Mouse (Mus musculus): Measurements from ENCODE around the gene Gm8297. TPM values are rescaled to one million over a fixed set of nuclear protein-coding genes. Genes with fewer than 3 reads are reported as not detected.
"Not testable (repeated sequence)": the region's sequence is repeated elsewhere in the genome, so short reads cannot be mapped to it uniquely, and the experiment has no call there.

Gm8297 gene
- polyA plus RNA-seq (2015; fragmentation: Nextera tagmentation; extraction: Ambion mirVana) = not detected in 2 replicates

DNA sequence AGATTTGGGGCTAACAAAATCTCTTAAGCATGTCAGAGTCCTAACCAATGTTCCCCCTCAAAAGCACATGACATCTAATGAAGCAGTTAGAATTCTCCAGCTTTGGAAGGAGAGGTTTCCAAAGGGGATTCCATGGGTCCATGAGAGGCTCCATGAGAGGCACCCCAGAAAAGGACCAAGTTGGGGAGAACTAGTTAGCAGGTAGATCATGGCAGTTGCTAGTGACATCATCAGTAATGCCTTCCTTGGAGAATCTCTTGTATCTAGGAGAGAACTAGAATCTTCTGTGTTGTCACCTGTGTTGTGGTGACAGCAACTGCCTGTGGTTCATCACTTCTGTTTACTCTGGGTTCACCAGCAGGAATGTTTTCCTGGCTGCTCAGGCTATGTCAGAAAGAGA, at the start of gene Gm8297:
Gm8297 (plus strand) TSS at position 301 of the 400 bp plus-strand sequence.
- H3K4me3 ChIP-seq (ENCODE audit: low read length); H3K27me3 ChIP-seq (ENCODE audit: insufficient read depth, low read length); H3K4me2 ChIP-seq (replicated peaks; ENCODE audit: low read depth, low read length); ATAC-seq (ENCODE audit: low FRiP score, low TSS enrichment); H3K9ac ChIP-seq (replicated peaks; ENCODE audit: low read length); H3K27ac ChIP-seq (ENCODE audit: low read length); H3K4me1 ChIP-seq (ENCODE audit: insufficient read depth, low read length); H3K36me3 ChIP-seq (ENCODE audit: insufficient read depth, low read length); H3K9me3 ChIP-seq (ENCODE audit: low read length): not testable (repeated sequence)

GRCm38 (mm10) chr14:5015591-5015990, 31.9 kb downstream of the Gm8297 start, which contains the start of gene Gm3298:
Gm3298 (plus strand) TSS chr14:5015891.
- not testable (repeated sequence) for H3K36me3 ChIP-seq (ENCODE audit: insufficient read depth, low read length); H3K4me2 ChIP-seq (replicated peaks; ENCODE audit: low read depth, low read length); H3K9ac ChIP-seq (replicated peaks; ENCODE audit: low read length); H3K4me1 ChIP-seq (ENCODE audit: insufficient read depth, low read length); ATAC-seq (ENCODE audit: low FRiP score, low TSS enrichment); H3K27me3 ChIP-seq (ENCODE audit: insufficient read depth, low read length); H3K27ac ChIP-seq (ENCODE audit: low read length); H3K9me3 ChIP-seq (ENCODE audit: low read length); H3K4me3 ChIP-seq (ENCODE audit: low read length)
- no CpG with 5 or more reads among the region's 2 CpGs for WGBS

Other genes starting within 250 kb of the Gm8297 start
- not detected in 2 replicates for gene Gm9602, start 207.6 kb upstream of the Gm8297 start, polyA plus RNA-seq (2015; fragmentation: Nextera tagmentation; extraction: Ambion mirVana)
- not detected in 2 replicates for gene Gm3269, start 145.8 kb upstream of the Gm8297 start, polyA plus RNA-seq (2015; fragmentation: Nextera tagmentation; extraction: Ambion mirVana)
- 0.22 TPM in 1 of 2 replicates, not detected in the other for gene Gm3264, start 128.4 kb upstream of the Gm8297 start, polyA plus RNA-seq (2015; fragmentation: Nextera tagmentation; extraction: Ambion mirVana)
- gene Gm3278, start 91.5 kb upstream of the Gm8297 start, polyA plus RNA-seq (2015; fragmentation: Nextera tagmentation; extraction: Ambion mirVana) = not detected in 2 replicates
- gene Gm3298, start 32.0 kb downstream of the Gm8297 start, polyA plus RNA-seq (2015; fragmentation: Nextera tagmentation; extraction: Ambion mirVana) = not detected in 2 replicates
- not detected in 2 replicates for gene 4930555G01Rik, start 66.7 kb downstream of the Gm8297 start, polyA plus RNA-seq (2015; fragmentation: Nextera tagmentation; extraction: Ambion mirVana)
- gene Gm8281, start 87.1 kb downstream of the Gm8297 start, polyA plus RNA-seq (2015; fragmentation: Nextera tagmentation; extraction: Ambion mirVana) = 0.61 and 0.75 TPM in 2 replicates
- not detected in 2 replicates for gene Gm8279, start 147.6 kb downstream of the Gm8297 start, polyA plus RNA-seq (2015; fragmentation: Nextera tagmentation; extraction: Ambion mirVana)
- not detected in 2 replicates for gene Gm3317, start 180.6 kb downstream of the Gm8297 start, polyA plus RNA-seq (2015; fragmentation: Nextera tagmentation; extraction: Ambion mirVana)
- gene Gm8271, start 201.9 kb downstream of the Gm8297 start, polyA plus RNA-seq (2015; fragmentation: Nextera tagmentation; extraction: Ambion mirVana) = not detected in 2 replicates